Mouse (Mus musculus): ENCODE measurements around the gene Ccl4. TPM values are rescaled to one million over a fixed set of nuclear protein-coding genes. Genes with fewer than 3 reads are reported as not detected.

Ccl4 gene
- total RNA-seq (2021) = not detected

GRCm38 (mm10) chr11:83662204-83662603 is at the start of gene Ccl4:
Gene Ccl4 (plus strand): TSS chr11:83662584.
- intact Hi-C loops (cut with DNase I) = no loop called here
- no peak for DNase-seq

- DNase-seq = no peak
- intact Hi-C loops (cut with DNase I) = no loop called here
These were observed 45.8 kb upstream of the Ccl4 start for GRCm38 (mm10) chr11:83616586-83616985.

- DNase-seq = no peak
- intact Hi-C loops (cut with DNase I) = no loop called here
These were observed 44.1 kb upstream of the Ccl4 start for GRCm38 (mm10) chr11:83618238-83618637.

GRCm38 (mm10) chr11:83619037-83619436 is 43.3 kb upstream of the Ccl4 start:
- intact Hi-C loops (cut with DNase I) = no loop called here
- DNase-seq = no peak

- intact Hi-C loops (cut with DNase I) = no loop called here
- DNase-seq = no peak
These were observed 38.8 kb upstream of the Ccl4 start for GRCm38 (mm10) chr11:83623586-83623985.

- no peak for DNase-seq
These were observed 33.6 kb upstream of the Ccl4 start for GRCm38 (mm10) chr11:83628808-83629207.

GRCm38 (mm10) chr11:83630630-83631029 is 31.8 kb upstream of the Ccl4 start:
- intact Hi-C loops (cut with DNase I) = no loop called here
- no peak for DNase-seq

More at GRCm38 (mm10) chr11:83628808-83629207, 33.6 kb upstream of the Ccl4 start:
- intact Hi-C loops (cut with DNase I) = no loop called here

- no peak for DNase-seq
- intact Hi-C loops (cut with DNase I) = no loop called here
These were observed 31.3 kb upstream of the Ccl4 start for GRCm38 (mm10) chr11:83631065-83631464.

GRCm38 (mm10) chr11:83632744-83633143 is 29.6 kb upstream of the Ccl4 start:
- DNase-seq = peak; percentile 41
- intact Hi-C loops (cut with DNase I) = no loop called here

- intact Hi-C loops (cut with DNase I) = no loop called here
- DNase-seq = peak; percentile 6
These were observed 28.0 kb upstream of the Ccl4 start for GRCm38 (mm10) chr11:83634425-83634824.

- intact Hi-C loops (cut with DNase I) = no loop called here
- DNase-seq = no peak
These were observed 27.5 kb upstream of the Ccl4 start for GRCm38 (mm10) chr11:83634898-83635297.

GRCm38 (mm10) chr11:83636742-83637235 is 25.6 kb upstream of the Ccl4 start:
- intact Hi-C loops (cut with DNase I) = no loop called here
- no peak for DNase-seq

- DNase-seq = no peak
- intact Hi-C loops (cut with DNase I) = no loop called here
These were observed 23.4 kb upstream of the Ccl4 start for GRCm38 (mm10) chr11:83638934-83639333.

- DNase-seq = no peak
- intact Hi-C loops (cut with DNase I) = no loop called here
These were observed 22.9 kb upstream of the Ccl4 start for GRCm38 (mm10) chr11:83639533-83639932.

- no peak for DNase-seq
- intact Hi-C loops (cut with DNase I) = no loop called here
These were observed 22.2 kb upstream of the Ccl4 start for GRCm38 (mm10) chr11:83640141-83640540.

- intact Hi-C loops (cut with DNase I) = no loop called here
- DNase-seq = no peak
These were observed 21.2 kb upstream of the Ccl4 start for GRCm38 (mm10) chr11:83641216-83641615.

- no peak for DNase-seq
- intact Hi-C loops (cut with DNase I) = no loop called here
These were observed 16.9 kb upstream of the Ccl4 start, which contains the start of gene Rpl9-ps1 for GRCm38 (mm10) chr11:83645521-83645920. Gene Rpl9-ps1 (minus strand): TSS chr11:83645621.

- intact Hi-C loops (cut with DNase I) = no loop called here
- DNase-seq = no peak
These were observed 15.8 kb upstream of the Ccl4 start for GRCm38 (mm10) chr11:83646356-83647149.

GRCm38 (mm10) chr11:83649305-83649841 is 13.0 kb upstream of the Ccl4 start, which contains the start of gene Ccl3:
Gene Ccl3 (minus strand): TSS chr11:83649355.
- DNase-seq = no peak
- intact Hi-C loops (cut with DNase I) = no loop called here

- intact Hi-C loops (cut with DNase I) = no loop called here
- DNase-seq = no peak
These were observed 7.8 kb upstream of the Ccl4 start for GRCm38 (mm10) chr11:83654606-83655005.

GRCm38 (mm10) chr11:83657508-83657907 is 4.9 kb upstream of the Ccl4 start:
- no peak for DNase-seq
- intact Hi-C loops (cut with DNase I) = no loop called here

- intact Hi-C loops (cut with DNase I) = no loop called here
- DNase-seq = no peak
These were observed 3.6 kb upstream of the Ccl4 start for GRCm38 (mm10) chr11:83658797-83659196.
